Mouse (Mus musculus) lung, postnatal 10 days (tissue): ENCODE measurements around the gene 1700010I14Rik.

Experiments used
- DNase-seq: peaks from one replicate; pipeline ENCODE4 v3.0.0; 2021

Gene 1700010I14Rik

GRCm38 (mm10) chr17:8988119-8988807 lies at the start of gene 1700010I14Rik:
1700010I14Rik (plus strand) TSS chr17:8988333.
- DNase-seq = peak; percentile 94

- no peak for DNase-seq
These were observed 36.5 kb upstream of the 1700010I14Rik start for GRCm38 (mm10) chr17:8951588-8951987.

- DNase-seq = no peak
These were observed 35.2 kb upstream of the 1700010I14Rik start for GRCm38 (mm10) chr17:8952951-8953350.

GRCm38 (mm10) chr17:8958125-8958524 lies 30.0 kb upstream of the 1700010I14Rik start:
- DNase-seq = no peak

- no peak for DNase-seq
These were observed 27.7 kb upstream of the 1700010I14Rik start for GRCm38 (mm10) chr17:8960386-8960785.

GRCm38 (mm10) chr17:8961097-8961496 lies 27.0 kb upstream of the 1700010I14Rik start:
- DNase-seq = no peak

- no peak for DNase-seq
These were observed 26.5 kb upstream of the 1700010I14Rik start for GRCm38 (mm10) chr17:8961644-8962043.

- DNase-seq = no peak
These were observed 23.0 kb upstream of the 1700010I14Rik start for GRCm38 (mm10) chr17:8965177-8965576.

GRCm38 (mm10) chr17:8972152-8972854 lies 15.8 kb upstream of the 1700010I14Rik start:
- no peak for DNase-seq

- DNase-seq = no peak
These were observed 14.8 kb upstream of the 1700010I14Rik start for GRCm38 (mm10) chr17:8973331-8973730.

GRCm38 (mm10) chr17:8974423-8974822 lies 13.7 kb upstream of the 1700010I14Rik start:
- DNase-seq = no peak

- no peak for DNase-seq
These were observed 13.2 kb upstream of the 1700010I14Rik start for GRCm38 (mm10) chr17:8974823-8975397.

- DNase-seq = no peak
These were observed 11.4 kb upstream of the 1700010I14Rik start for GRCm38 (mm10) chr17:8976745-8977144.

GRCm38 (mm10) chr17:8977271-8977670 lies 10.9 kb upstream of the 1700010I14Rik start:
- no peak for DNase-seq

GRCm38 (mm10) chr17:8983576-8983975 lies 4.6 kb upstream of the 1700010I14Rik start:
- DNase-seq = no peak

- peak; percentile 23 for DNase-seq
These were observed 2.4 kb upstream of the 1700010I14Rik start for GRCm38 (mm10) chr17:8985714-8986113.

- DNase-seq = no peak
These were observed 1.6 kb upstream of the 1700010I14Rik start for GRCm38 (mm10) chr17:8986551-8986950.

GRCm38 (mm10) chr17:8987369-8987768 lies 764 bp upstream of the 1700010I14Rik start:
- DNase-seq = peak; percentile 12

- DNase-seq = peak; percentile 45
These were observed 3.0 kb downstream of the 1700010I14Rik start for GRCm38 (mm10) chr17:8991160-8991559.

- no peak for DNase-seq
These were observed 7.2 kb downstream of the 1700010I14Rik start for GRCm38 (mm10) chr17:8995344-8995743.

- no peak for DNase-seq
These were observed 14.3 kb downstream of the 1700010I14Rik start for GRCm38 (mm10) chr17:9002438-9002837.

GRCm38 (mm10) chr17:9004516-9004915 lies 16.4 kb downstream of the 1700010I14Rik start:
- DNase-seq = no peak

GRCm38 (mm10) chr17:9023198-9023942 lies 35.2 kb downstream of the 1700010I14Rik start:
- no peak for DNase-seq
